Mouse (Mus musculus) hindbrain, embryonic 14.5 days (tissue): ENCODE data around the gene Cyp19a1. TPM values are rescaled to one million over a fixed set of nuclear protein-coding genes. Genes with fewer than 3 reads are reported as not detected.

Experiments
- ATAC-seq: fragments of 200-750 bp; cut with Nextera tagmentation; 2 replicates; pipeline ENCODE4 v1.8.0; 2017; ENCODE audit warnings: moderate number of reproducible peaks, mild to moderate bottlenecking, moderate TSS enrichment, moderate library complexity; ENCODE audit not compliant: low FRiP score
- DNase-seq: peaks from one replicate; pipeline ENCODE4 v3.0.0-alpha.2; 2015; ENCODE audit warnings: low spot score
- H3K27ac ChIP-seq: fragments of 300-500 bp; sonication (generic); 2 replicates; pipeline ENCODE4 v1.5.1; 2014; ENCODE audit warnings: mild to moderate bottlenecking, moderate library complexity
- H3K27me3 ChIP-seq: fragments of 300-500 bp; sonication (generic); 2 replicates; pipeline ENCODE4 v1.6.1; 2014; ENCODE audit warnings: mild to moderate bottlenecking, low read length, mixed read lengths; ENCODE audit not compliant: control insufficient read depth, insufficient read depth
- H3K36me3 ChIP-seq: fragments of 300-500 bp; sonication (generic); replicated peaks from 2 replicates; pipeline ENCODE4 v1.6.1; 2014; ENCODE audit not compliant: control insufficient read depth, insufficient read depth
- H3K4me1 ChIP-seq: fragments of 300-500 bp; sonication (generic); replicated peaks from 2 replicates; pipeline ENCODE4 v1.6.1; 2014; ENCODE audit warnings: antibody characterized with exemption, low read length, mixed read lengths; ENCODE audit not compliant: control insufficient read depth, insufficient read depth
- H3K4me2 ChIP-seq: fragments of 300-500 bp; sonication (generic); replicated peaks from 2 replicates; pipeline ENCODE4 v1.6.1; 2014; ENCODE audit warnings: mild to moderate bottlenecking, moderate library complexity
- H3K4me3 ChIP-seq: fragments of 300-500 bp; sonication (generic); replicated peaks from 2 replicates; pipeline ENCODE4 v1.5.1; 2014; ENCODE audit warnings: mild to moderate bottlenecking, low read length
- H3K9ac ChIP-seq: fragments of 300-500 bp; sonication (generic); 2 replicates; pipeline ENCODE4 v1.6.1; 2014
- H3K9me3 ChIP-seq: fragments of 300-500 bp; sonication (generic); 2 replicates; pipeline ENCODE4 v1.6.1; 2016; ENCODE audit warnings: low read length; ENCODE audit not compliant: control insufficient read depth
- WGBS: fragments of 180-500 bp; shearing (Covaris S2); extraction: QIAGEN DNeasy Blood & Tissue Kit; methylation state at CpG from one replicate; pipeline ENCODE4 v1.1.7; 2014; 5-methylcytosine and 5-hydroxymethylcytosine counted together
- polyA plus RNA-seq: library from polyadenylated mRNA; unstranded; fragments of >200 nt; fragmentation: Nextera tagmentation; extraction: Ambion mirVana; gene quantifications from 2 replicates; pipeline ENCODE4 v1.2.1, GENCODE M21; 2014

The Cyp19a1 gene
- polyA plus RNA-seq, 1 experiment from 2014 or later, result not detected

DNA sequence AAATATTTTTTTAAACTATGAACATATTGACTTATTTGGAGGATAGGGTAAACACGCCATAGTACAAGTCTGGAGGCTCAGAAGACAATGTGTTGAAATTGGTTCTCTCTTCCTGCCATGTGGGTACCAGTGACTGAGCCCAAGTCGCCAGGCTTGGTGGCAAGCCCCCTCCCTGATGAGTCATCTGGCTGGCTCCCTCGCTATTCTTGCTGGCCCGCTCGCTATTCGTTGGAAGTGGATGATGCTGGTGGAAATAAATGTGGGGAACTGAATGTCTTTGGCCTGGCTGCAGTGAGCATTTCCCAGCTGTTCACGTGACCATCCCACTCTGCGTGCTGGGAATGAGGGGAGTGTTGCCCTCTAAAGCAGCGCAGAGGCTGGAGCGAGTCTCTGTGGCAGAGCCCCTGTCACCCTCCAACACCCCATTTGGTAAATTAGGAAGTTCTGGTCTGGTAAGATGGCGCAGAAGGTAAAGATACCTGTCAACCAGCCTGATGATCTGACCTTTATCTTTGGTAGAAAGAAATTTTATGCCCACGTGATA, 11.2 kb upstream of the Cyp19a1 start:
- H3K4me3 ChIP-seq, result no peak overlapping the region
- no peaks in the 10 kb centered on the region for H3K27me3 ChIP-seq
- H3K27ac ChIP-seq, result no peak overlapping the region
- no peaks in the 10 kb centered on the region for H3K9me3 ChIP-seq
- ATAC-seq (no peak), DNase-seq (no peak)
- H3K4me2 ChIP-seq, result no peak overlapping the region
- no peaks in the 10 kb centered on the region for H3K36me3 ChIP-seq
- H3K4me1 ChIP-seq, result no peaks in the 10 kb centered on the region
- 85% methylated on average over 12 of the region's 12 CpGs for WGBS
- H3K9ac ChIP-seq, result no peak overlapping the region

GRCm38 (mm10) chr9:54275283-54275682, 7.4 kb upstream of the Cyp19a1 start:
- H3K36me3 ChIP-seq, result no peaks in the 10 kb centered on the region
- H3K4me2 ChIP-seq, result no peak overlapping the region
- H3K4me1 ChIP-seq, result no peaks in the 10 kb centered on the region
- no peaks in the 10 kb centered on the region for H3K27me3 ChIP-seq
- no peak overlapping the region for H3K9ac ChIP-seq
- no peaks in the 10 kb centered on the region for H3K9me3 ChIP-seq
- no peak for ATAC-seq
- H3K27ac ChIP-seq, result no peak overlapping the region
- no peak for DNase-seq
- 96% methylated on average over 4 of the region's 4 CpGs for WGBS
- H3K4me3 ChIP-seq, result no peak overlapping the region

- DNase-seq (no peak), ATAC-seq (no peak)
- Histone ChIP-seq H3K9ac (no peak overlapping the region), H3K27ac (no peak overlapping the region), H3K27me3 (no peaks in the 10 kb centered on the region), H3K4me2 (no peak overlapping the region), H3K4me3 (no peak overlapping the region), H3K36me3 (no peaks in the 10 kb centered on the region), H3K9me3 (no peaks in the 10 kb centered on the region), H3K4me1 (no peaks in the 10 kb centered on the region)
- 42% methylated on average over 5 of the region's 5 CpGs for WGBS
Observed at GRCm38 (mm10) chr9:54270889-54271288, 3.0 kb upstream of the Cyp19a1 start.

DNA sequence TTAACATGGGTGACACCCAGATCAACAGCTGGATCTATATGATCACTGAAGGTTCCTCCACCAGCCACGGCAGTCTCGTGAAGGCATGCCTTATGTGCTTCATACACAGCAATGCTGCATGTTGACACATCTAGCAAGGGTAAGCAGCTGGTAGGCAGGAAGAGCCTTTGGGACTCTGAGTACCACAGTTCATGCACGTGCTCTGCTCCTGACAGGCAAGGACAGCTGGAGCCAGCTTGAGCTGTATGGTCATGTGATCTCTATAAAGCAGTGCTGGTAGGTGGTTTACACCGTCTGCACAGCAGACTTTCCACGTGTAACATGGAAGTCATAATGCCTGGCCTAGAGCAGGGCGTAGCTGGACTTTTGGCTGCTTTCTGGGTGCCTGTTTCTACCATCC, 2.1 kb upstream of the Cyp19a1 start:
- no peak overlapping the region for H3K4me2 ChIP-seq
- no peaks in the 10 kb centered on the region for H3K9me3 ChIP-seq
- DNase-seq (no peak), ATAC-seq (no peak)
- H3K36me3 ChIP-seq, result no peaks in the 10 kb centered on the region
- no peak overlapping the region for H3K4me3 ChIP-seq
- H3K9ac ChIP-seq, result no peak overlapping the region
- 85% methylated on average over 6 of the region's 6 CpGs for WGBS
- H3K27me3 ChIP-seq, result no peaks in the 10 kb centered on the region
- no peaks in the 10 kb centered on the region for H3K4me1 ChIP-seq
- no peak overlapping the region for H3K27ac ChIP-seq

DNA sequence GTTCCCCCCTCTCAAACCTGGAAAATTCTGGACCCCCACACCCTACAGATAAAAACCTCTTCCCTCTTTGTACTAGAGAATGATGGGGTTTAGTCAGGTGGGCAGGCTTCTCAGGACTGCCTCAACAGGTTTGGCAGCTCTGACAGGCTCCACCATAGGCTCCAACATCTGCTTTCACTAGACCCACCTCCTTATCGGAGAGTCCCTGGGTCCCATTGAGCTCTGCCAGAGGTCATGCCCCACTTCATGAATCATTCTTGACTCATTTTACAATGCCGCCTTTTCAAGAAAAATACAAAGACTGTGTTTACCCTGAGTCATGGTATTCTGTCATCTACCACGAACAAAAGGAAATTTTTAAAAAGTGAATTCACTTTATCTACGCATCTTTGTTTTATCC, 3.2 kb downstream of the Cyp19a1 start:
- DNase-seq (no peak), ATAC-seq (no peak)
- H3K36me3 ChIP-seq, result no peaks in the 10 kb centered on the region
- H3K9ac ChIP-seq, result no peak overlapping the region
- H3K4me3 ChIP-seq, result no peak overlapping the region
- H3K9me3 ChIP-seq, result no peaks in the 10 kb centered on the region
- no peaks in the 10 kb centered on the region for H3K4me1 ChIP-seq
- H3K4me2 ChIP-seq, result no peak overlapping the region
- 51% methylated on average over 4 of the region's 4 CpGs for WGBS
- H3K27ac ChIP-seq, result no peak overlapping the region
- no peaks in the 10 kb centered on the region for H3K27me3 ChIP-seq

- no peak overlapping the region for H3K4me3 ChIP-seq
- H3K4me1 ChIP-seq, result peaks cover 6% of the 10 kb centered on the region
- no peak overlapping the region for H3K9ac ChIP-seq
- H3K27ac ChIP-seq, result peak overlapping the region; percentile 69; the same call in 1 of the 2 replicates
- DNase-seq (peak; percentile 28), ATAC-seq (no peak)
- WGBS, result 60% methylated on average over 3 of the region's 3 CpGs
- no peak overlapping the region for H3K4me2 ChIP-seq
- no peaks in the 10 kb centered on the region for H3K36me3 ChIP-seq
- H3K27me3 ChIP-seq, result no peaks in the 10 kb centered on the region
- H3K9me3 ChIP-seq, result no peaks in the 10 kb centered on the region
Observed at GRCm38 (mm10) chr9:54244869-54245665, 22.8 kb downstream of the Cyp19a1 start.

- H3K36me3 ChIP-seq, result no peaks in the 10 kb centered on the region
- no peak overlapping the region for H3K27ac ChIP-seq
- ATAC-seq (no peak), DNase-seq (no peak)
- whole genome bisulfite sequencing, result 57% methylated on average over 6 of the region's 6 CpGs
- H3K9me3 ChIP-seq, result no peaks in the 10 kb centered on the region
- H3K4me1 ChIP-seq, result no peaks in the 10 kb centered on the region
- no peak overlapping the region for H3K4me3 ChIP-seq
- no peak overlapping the region for H3K9ac ChIP-seq
- no peaks in the 10 kb centered on the region for H3K27me3 ChIP-seq
- H3K4me2 ChIP-seq, result no peak overlapping the region
Observed at GRCm38 (mm10) chr9:54227580-54227979, 40.3 kb downstream of the Cyp19a1 start.

DNA sequence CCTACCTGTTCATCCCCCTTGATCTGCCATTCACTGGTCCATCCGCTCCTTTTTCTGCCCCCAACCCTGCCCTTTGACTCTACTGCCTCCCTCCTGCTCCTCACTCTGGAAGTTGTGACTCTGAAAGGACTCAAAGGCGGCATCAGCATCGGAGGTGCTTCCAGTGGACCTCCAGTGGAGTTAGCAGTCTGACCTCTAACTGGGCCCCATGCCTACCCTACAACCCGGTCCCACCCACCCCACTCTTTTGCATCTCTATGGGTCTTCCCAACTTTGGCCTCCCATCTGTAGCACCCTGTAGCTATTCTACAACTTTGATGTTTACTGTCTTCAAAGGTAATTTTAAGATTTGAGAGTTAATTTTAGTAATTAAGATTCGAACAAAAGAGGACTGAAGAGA, 51.4 kb downstream of the Cyp19a1 start:
- H3K4me1 ChIP-seq, result no peaks in the 10 kb centered on the region
- no peaks in the 10 kb centered on the region for H3K27me3 ChIP-seq
- WGBS, result 62% methylated on average over 5 of the region's 5 CpGs
- no peak overlapping the region for H3K4me3 ChIP-seq
- DNase-seq, result no peak
- H3K27ac ChIP-seq, result no peak overlapping the region
- no peak for ATAC-seq
- no peaks in the 10 kb centered on the region for H3K9me3 ChIP-seq
- no peak overlapping the region for H3K4me2 ChIP-seq
- no peaks in the 10 kb centered on the region for H3K36me3 ChIP-seq
- no peak overlapping the region for H3K9ac ChIP-seq

DNA sequence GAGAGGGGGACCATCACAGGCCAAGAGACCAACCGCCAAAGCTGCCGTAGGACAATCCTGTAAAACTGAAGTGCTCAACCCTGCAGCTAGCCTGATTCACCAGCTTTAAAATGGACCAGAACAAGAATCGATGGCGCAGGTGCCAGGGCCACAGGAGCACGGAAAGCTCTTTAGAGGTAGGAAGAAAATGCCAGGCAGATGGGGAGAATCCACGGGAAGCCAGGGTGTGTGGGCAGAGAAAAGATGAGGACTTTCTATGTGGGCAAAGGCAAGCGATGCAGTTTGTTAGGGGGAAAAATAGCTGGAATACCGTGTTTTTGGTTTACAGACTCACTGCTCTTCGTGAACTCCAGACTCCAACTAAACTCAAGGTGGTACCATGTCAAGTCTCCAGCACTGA, 53.0 kb downstream of the Cyp19a1 start:
- no peak for DNase-seq
- WGBS, result 90% methylated on average over 9 of the region's 9 CpGs

More for the DNA sequence above, 53.0 kb downstream of the Cyp19a1 start:
- ATAC-seq, result no peak
- Histone ChIP-seq H3K27ac (no peak overlapping the region), H3K27me3 (no peaks in the 10 kb centered on the region), H3K9ac (no peak overlapping the region), H3K4me3 (no peak overlapping the region), H3K4me1 (no peaks in the 10 kb centered on the region), H3K4me2 (no peak overlapping the region), H3K9me3 (no peaks in the 10 kb centered on the region), H3K36me3 (no peaks in the 10 kb centered on the region)
